Mouse (Mus musculus) kidney, postnatal 14 days (tissue): ENCODE measurements around the gene Gm16430.
"Not testable (repeated sequence)": the region's sequence is repeated elsewhere in the genome, so short reads cannot be mapped to it uniquely, and the experiment has no call there.

Experiments
- DNase-seq: peaks from one replicate; pipeline ENCODE4 v3.0.0; 2022; ENCODE audit warnings: mixed read lengths

Gm16430 gene

GRCm38 (mm10) chrX:54621911-54622310 is at the start of gene Gm16430:
TSS of gene Gm16430 (plus strand) at chrX:54622211.
- not testable (repeated sequence) for DNase-seq
